Mouse (Mus musculus): ENCODE measurements around the gene Zfc3h1. TPM values are rescaled to one million over a fixed set of nuclear protein-coding genes. Genes with fewer than 3 reads are reported as not detected.

The Zfc3h1 gene
- total RNA-seq, 1 experiment, result 31.3 TPM

- in situ Hi-C loops (cut with MboI; ENCODE audit: low sequenced_read_pairs in 2 of 2, unreplicated experiment in 2 of 2), result no loop called here
- no peak for DNase-seq (ENCODE audit: low read depth, low spot score)
Measured at GRCm38 (mm10) chr10:115478441-115479141, 93.8 kb downstream of the Zfc3h1 start.

More at GRCm38 (mm10) chr10:115478441-115479141, 93.8 kb downstream of the Zfc3h1 start:
- no peak overlapping the region for H3K4me3 ChIP-seq (ENCODE audit: insufficient read depth in 1 of 2, low read depth in 1 of 2, low read length in 2 of 2, poor library complexity in 1 of 2, severe bottlenecking in 1 of 2)
- no peaks in the 10 kb centered on the region for H3K9me3 ChIP-seq (ENCODE audit: control insufficient read depth, insufficient read depth, low read depth, low read length)
- no peaks in the 10 kb centered on the region for H3K4me1 ChIP-seq (ENCODE audit: control insufficient read depth in 2 of 2, insufficient read depth in 2 of 2, low read length in 2 of 2, poor library complexity in 1 of 2)
- H3K36me3 ChIP-seq (ENCODE audit: control insufficient read depth, insufficient read depth, low read length, poor library complexity, severe bottlenecking), result no peaks in the 10 kb centered on the region
- TF ChIP-seq HCFC1 (IDR thresholded peaks at IDR 0.05; ENCODE audit: borderline replicate concordance, insufficient read depth, low read length) (no peak), MAFK (IDR thresholded peaks at IDR 0.05; ENCODE audit: insufficient read depth, low read depth, low read length) (no peak), CHD2 (IDR thresholded peaks at IDR 0.05; ENCODE audit: low read depth, low read length) (no peak), ZC3H11A (IDR thresholded peaks at IDR 0.05; ENCODE audit: borderline replicate concordance, low read depth, low read length) (no peak), ZNF384 (IDR thresholded peaks at IDR 0.05; ENCODE audit: low read depth, low read length) (no peak)
- H3K27ac ChIP-seq (ENCODE audit: insufficient read depth, low read depth, low read length, poor library complexity, severe bottlenecking), result no peak overlapping the region
- no peak overlapping the region for H3K9ac ChIP-seq (ENCODE audit: insufficient read depth, low read depth, low read length, poor library complexity, severe bottlenecking)

Other genes with a start within 250 kb of the Zfc3h1 start
- gene Tph2, start 199.9 kb upstream of the Zfc3h1 start, total RNA-seq (2012; rRNA removed), result 0.16 and 0.18 TPM in 2 replicates
- gene Tbc1d15, start 133.5 kb upstream of the Zfc3h1 start, total RNA-seq (2012; rRNA removed), result 21.1 and 23.8 TPM in 2 replicates
- 15.8 and 17.1 TPM in 2 replicates for gene Rab21, start 69.4 kb upstream of the Zfc3h1 start, total RNA-seq (2012; rRNA removed)
- 30.9 and 43.2 TPM in 2 replicates for gene Tmem19, start 22.5 kb upstream of the Zfc3h1 start, total RNA-seq (2012; rRNA removed)
- 4.4 and 7.5 TPM in 2 replicates for gene Thap2, start 516 bp upstream of the Zfc3h1 start, total RNA-seq (2012; rRNA removed)
- not detected in 2 replicates for gene A930009A15Rik, start 185.0 kb downstream of the Zfc3h1 start, total RNA-seq (2012; rRNA removed)
- gene Lgr5, start 202.8 kb downstream of the Zfc3h1 start, total RNA-seq (2012; rRNA removed), result 0.22 and 0.53 TPM in 2 replicates